Mouse (Mus musculus) lung, embryonic 14.5 days (tissue): ENCODE data around the gene Ccdc22. TPM values are rescaled to one million over a fixed set of nuclear protein-coding genes. Genes with fewer than 3 reads are reported as not detected.
A peak's percentile ranks its signal among the peaks of the same experiment; 100 is the strongest.

Experiments used
- ATAC-seq: fragments of 200-750 bp; cut with Nextera tagmentation; 2 replicates; pipeline ENCODE4 v1.8.0; 2017; ENCODE audit warnings: mild to moderate bottlenecking, moderate TSS enrichment, moderate library complexity; ENCODE audit not compliant: insufficient read depth
- DNase-seq: peaks from one replicate; pipeline ENCODE4 v3.0.0-alpha.2; 2015
- H3K27ac ChIP-seq: fragments of 300-500 bp; sonication (generic); 2 replicates; pipeline ENCODE4 v1.5.1; 2014; ENCODE audit warnings: low read depth, mild to moderate bottlenecking, moderate library complexity
- H3K27me3 ChIP-seq: fragments of 300-500 bp; sonication (generic); 2 replicates; pipeline ENCODE4 v1.6.1; 2014; ENCODE audit warnings: low read length, control low read depth; ENCODE audit not compliant: insufficient read depth
- H3K36me3 ChIP-seq: fragments of 300-500 bp; sonication (generic); 2 replicates; pipeline ENCODE4 v1.6.1; 2014; ENCODE audit warnings: control low read depth; ENCODE audit not compliant: insufficient read depth
- H3K4me1 ChIP-seq: fragments of 300-500 bp; sonication (generic); 2 replicates; pipeline ENCODE4 v1.6.1; 2014; ENCODE audit warnings: antibody characterized with exemption, control low read depth; ENCODE audit not compliant: insufficient read depth
- H3K4me2 ChIP-seq: fragments of 300-500 bp; sonication (generic); 2 replicates; pipeline ENCODE4 v1.6.1; 2014; ENCODE audit warnings: mild to moderate bottlenecking
- H3K4me3 ChIP-seq: fragments of 300-500 bp; sonication (generic); 2 replicates; pipeline ENCODE4 v1.5.1; 2014; ENCODE audit warnings: low read depth, low read length
- H3K9ac ChIP-seq: fragments of 300-500 bp; sonication (generic); 2 replicates; pipeline ENCODE4 v1.6.1; 2014
- H3K9me3 ChIP-seq: fragments of 300-500 bp; sonication (generic); 2 replicates; pipeline ENCODE4 v1.6.1; 2016; ENCODE audit warnings: low read depth, low read length, control low read depth
- CTCF ChIP-seq: IDR thresholded peaks from 2 replicates; pipeline ENCODE4 v1.5.1; 2016; ENCODE audit warnings: antibody characterized with exemption, low read depth
- WGBS: fragments of 180-500 bp; shearing (Covaris S2); extraction: QIAGEN DNeasy Blood & Tissue Kit; methylation state at CpG from one replicate; pipeline ENCODE4 v1.1.7; 2014; 5-methylcytosine and 5-hydroxymethylcytosine counted together
- polyA plus RNA-seq: library from polyadenylated mRNA; unstranded; fragments of >200 nt; fragmentation: Nextera tagmentation; extraction: Ambion mirVana; gene quantifications from 2 replicates; pipeline ENCODE4 v1.2.1, GENCODE M21; 2014

Ccdc22 gene
- polyA plus RNA-seq, 1 experiment from 2014 or later = 28.6 TPM

GRCm38 (mm10) chrX:7635101-7635500, 29.8 kb upstream of the Ccdc22 start:
- TF ChIP-seq CTCF = no peak
- WGBS = 72% methylated on average over 3 of the region's 3 CpGs

GRCm38 (mm10) chrX:7632560-7632959, 27.2 kb upstream of the Ccdc22 start:
- Histone ChIP-seq H3K9me3 (no peaks in the 10 kb centered on the region), H3K27me3 (no peaks in the 10 kb centered on the region), H3K4me3 (no peak overlapping the region), H3K9ac (no peak overlapping the region), H3K27ac (no peak overlapping the region), H3K4me1 (no peaks in the 10 kb centered on the region), H3K36me3 (no peaks in the 10 kb centered on the region), H3K4me2 (no peak overlapping the region)
- ATAC-seq (no peak), DNase-seq (no peak)
- WGBS = 83% methylated on average over 6 of the region's 6 CpGs
- no peak for TF ChIP-seq CTCF

More at GRCm38 (mm10) chrX:7635101-7635500, 29.8 kb upstream of the Ccdc22 start:
- H3K9ac ChIP-seq = no peak overlapping the region
- no peaks in the 10 kb centered on the region for H3K9me3 ChIP-seq
- H3K4me3 ChIP-seq = no peak overlapping the region
- H3K4me1 ChIP-seq = no peaks in the 10 kb centered on the region
- DNase-seq (no peak), ATAC-seq (no peak)
- no peaks in the 10 kb centered on the region for H3K27me3 ChIP-seq
- no peak overlapping the region for H3K4me2 ChIP-seq
- no peak overlapping the region for H3K27ac ChIP-seq
- no peaks in the 10 kb centered on the region for H3K36me3 ChIP-seq

- no peaks in the 10 kb centered on the region for H3K27me3 ChIP-seq
- WGBS = 74% methylated on average over 12 of the region's 12 CpGs
- no peak overlapping the region for H3K27ac ChIP-seq
- no peak overlapping the region for H3K4me3 ChIP-seq
- no peaks in the 10 kb centered on the region for H3K4me1 ChIP-seq
- H3K4me2 ChIP-seq = no peak overlapping the region
- no peak overlapping the region for H3K9ac ChIP-seq
- no peak for DNase-seq
- no peaks in the 10 kb centered on the region for H3K36me3 ChIP-seq
- no peaks in the 10 kb centered on the region for H3K9me3 ChIP-seq
- TF ChIP-seq CTCF = no peak
- no peak for ATAC-seq
These were observed 12.7 kb upstream of the Ccdc22 start for GRCm38 (mm10) chrX:7617889-7618551.

GRCm38 (mm10) chrX:7610536-7611258, 5.4 kb upstream of the Ccdc22 start:
- 17% methylated on average over 26 of the region's 26 CpGs for WGBS

GRCm38 (mm10) chrX:7610035-7610434, 4.7 kb upstream of the Ccdc22 start:
- Histone ChIP-seq H3K4me2 (peak overlapping the region; percentile 66), H3K9me3 (no peaks in the 10 kb centered on the region), H3K27ac (no peak overlapping the region), H3K27me3 (no peaks in the 10 kb centered on the region), H3K4me1 (no peaks in the 10 kb centered on the region), H3K36me3 (no peaks in the 10 kb centered on the region), H3K4me3 (peak overlapping the region; percentile 35), H3K9ac (peak overlapping the region; percentile 20)
- ATAC-seq (no peak), DNase-seq (no peak)
- no peak for TF ChIP-seq CTCF
- 18% methylated on average over 21 of the region's 21 CpGs for WGBS

More at GRCm38 (mm10) chrX:7610536-7611258, 5.4 kb upstream of the Ccdc22 start:
- peak overlapping the region; percentile 35 for H3K4me3 ChIP-seq
- H3K36me3 ChIP-seq = no peaks in the 10 kb centered on the region
- H3K27me3 ChIP-seq = no peaks in the 10 kb centered on the region
- H3K4me1 ChIP-seq = no peaks in the 10 kb centered on the region
- H3K9ac ChIP-seq = peak overlapping the region; percentile 20
- ATAC-seq = no peak; the same call in 1 of the 2 replicates
- no peak overlapping the region for H3K27ac ChIP-seq
- H3K9me3 ChIP-seq = no peaks in the 10 kb centered on the region
- TF ChIP-seq CTCF = no peak
- H3K4me2 ChIP-seq = peak overlapping the region; percentile 66
- DNase-seq = peak; percentile 5

- no peak within 1 kb of the TSS for H3K4me3 ChIP-seq
- no peaks in the 10 kb centered on the region for H3K9me3 ChIP-seq
- DNase-seq = no peak
- H3K27me3 ChIP-seq = no peaks in the 10 kb centered on the region
- no peak for TF ChIP-seq CTCF
- H3K9ac ChIP-seq = no peak within 1 kb of the TSS
- H3K4me1 ChIP-seq = no peaks in the 10 kb centered on the region
- no peaks in the 10 kb centered on the region for H3K36me3 ChIP-seq
- 69% methylated on average over 6 of the region's 6 CpGs for WGBS
- no peak within 1 kb of the TSS for H3K27ac ChIP-seq
- no peak within 1 kb of the TSS for H3K4me2 ChIP-seq
- ATAC-seq = no peak
These were observed 1.5 kb upstream of the Ccdc22 start, which contains the start of gene Cacna1f for GRCm38 (mm10) chrX:7606783-7607182. TSS of gene Cacna1f (plus strand) at chrX:7607083.

- peak; percentile 36; the same call in 1 of the 2 replicates for ATAC-seq
- Histone ChIP-seq H3K4me2 (peak overlapping the region; percentile 62), H3K9ac (no peak overlapping the region), H3K4me3 (no peak overlapping the region), H3K36me3 (no peaks in the 10 kb centered on the region), H3K9me3 (no peaks in the 10 kb centered on the region), H3K4me1 (no peaks in the 10 kb centered on the region), H3K27me3 (no peaks in the 10 kb centered on the region), H3K27ac (no peak overlapping the region)
- no peak for DNase-seq
- 35% methylated on average over 8 of the region's 8 CpGs for WGBS
- TF ChIP-seq CTCF = no peak
These were observed 241 bp upstream of the Ccdc22 start for GRCm38 (mm10) chrX:7605575-7605941.
